9 mouse cellular contexts compared by ENCODE assay signal in genomic region chr10:29146858-29147640, GRCm38 (mm10). TPM values are rescaled to one million over a fixed set of nuclear protein-coding genes. Genes with fewer than 3 reads are reported as not detected.
DNase-seq lines count a peak whose midpoint lies in the region; ATAC-seq and TF ChIP-seq lines count a peak whose summit lies in the region.
"Had no signal": no experiment of that assay in that cellular context is flagged by ENCODE, and none has a peak within 500 bp of the region (broad histone marks: within the 10 kb centered on the region; RNA-seq: fewer than 3 reads in every experiment).

No protein-coding gene starts in this region.

- no peaks in the 10 kb centered on the region; the same call in 1 of the 2 replicates for H3K4me1 ChIP-seq in brown adipose tissue, adult 24 weeks (ENCODE audit: control insufficient read depth, insufficient read depth, insufficient read length, low read length)
- H3K4me1 ChIP-seq in forebrain, embryonic 10.5 days = peaks cover 47% of the 10 kb centered on the region
- H3K4me1 ChIP-seq in heart, embryonic 13.5 days = peaks cover 26% of the 10 kb centered on the region
- peaks cover 11% of the 10 kb centered on the region for H3K4me1 ChIP-seq in kidney, postnatal 0 days (replicated peaks; ENCODE audit: insufficient read depth, low read length)

- H3K36me3 ChIP-seq in C2C12 (ENCODE audit: control insufficient read depth, insufficient read depth) (peaks cover 24% of the 10 kb centered on the region), myocyte (ENCODE audit: control insufficient read depth, insufficient read depth) (peaks cover 4% of the 10 kb centered on the region)
- H3K36me3 ChIP-seq in forebrain, embryonic 10.5 days (replicated peaks) = peaks cover 18% of the 10 kb centered on the region
- no peaks in the 10 kb centered on the region for H3K36me3 ChIP-seq in heart, embryonic 13.5 days
- no peaks in the 10 kb centered on the region for H3K36me3 ChIP-seq in kidney, postnatal 0 days (ENCODE audit: insufficient read depth, low read length)

- H3K79me3 ChIP-seq in C2C12 (ENCODE audit: low read depth) = no peaks in the 10 kb centered on the region

- H3K27ac ChIP-seq in brown adipose tissue, adult 24 weeks (replicated peaks; ENCODE audit: low read depth, low read length) = no peak overlapping the region
- H3K27ac ChIP-seq in forebrain, embryonic 10.5 days = peak overlapping the region; percentile 84
- no peak overlapping the region for H3K27ac ChIP-seq in heart, embryonic 13.5 days (replicated peaks)
- no peak overlapping the region for H3K27ac ChIP-seq in kidney, postnatal 0 days

- peak overlapping the region; percentile 91 for H3K4me2 ChIP-seq in heart, embryonic 13.5 days
- H3K4me2 ChIP-seq in kidney, postnatal 0 days (ENCODE audit: low read length) = peak overlapping the region; percentile 90
- H3K4me2 ChIP-seq in myocyte (ENCODE audit: low read depth) = peak overlapping the region; percentile 85

- WGBS in forebrain, embryonic 10.5 days = under 1% methylated on average over 65 of the region's 65 CpGs
- under 1% methylated on average over 64 of the region's 65 CpGs for WGBS in heart, embryonic 13.5 days
- under 1% methylated on average over 64 of the region's 65 CpGs for WGBS in kidney, postnatal 0 days

- H3ac ChIP-seq in C2C12 (ENCODE audit: control insufficient read depth, insufficient read length, low read depth) = no peak overlapping the region
- H3ac ChIP-seq in myocyte (ENCODE audit: control insufficient read depth, insufficient read length) = no peak overlapping the region

- H3K4me3 ChIP-seq in C2C12 (ENCODE audit: insufficient read depth, poor library complexity, severe bottlenecking) = peak overlapping the region; percentile 23
- H3K4me3 ChIP-seq in brown adipose tissue, adult 24 weeks (ENCODE audit: insufficient read depth, low read depth, low read length) = peak overlapping the region; percentile 37
- H3K4me3 ChIP-seq in forebrain, embryonic 10.5 days = peak overlapping the region; percentile 75
- H3K4me3 ChIP-seq in heart, embryonic 13.5 days = peak overlapping the region; percentile 62
- H3K4me3 ChIP-seq in kidney, postnatal 0 days (replicated peaks; ENCODE audit: low read depth, low read length) = peak overlapping the region; percentile 42
- H3K4me3 ChIP-seq in myocyte = peak overlapping the region; percentile 4

- H3K27me3 ChIP-seq in C2C12 (ENCODE audit: control insufficient read depth, insufficient read depth, insufficient read length) (no peaks in the 10 kb centered on the region), myocyte (ENCODE audit: control insufficient read depth, insufficient read depth, insufficient read length) (no peaks in the 10 kb centered on the region)
- H3K27me3 ChIP-seq in forebrain, embryonic 10.5 days (ENCODE audit: poor library complexity, severe bottlenecking) = peaks cover 25% of the 10 kb centered on the region
- peaks cover 76% of the 10 kb centered on the region for H3K27me3 ChIP-seq in heart, embryonic 13.5 days (replicated peaks)
- H3K27me3 ChIP-seq in kidney, postnatal 0 days (ENCODE audit: insufficient read depth, low read length) = peaks cover 46% of the 10 kb centered on the region
- H3K27me3 ChIP-seq: CH12.LX had no signal

- peak; percentile 73; the same call in 1 of the 2 replicates for ATAC-seq in heart, embryonic 13.5 days (ENCODE audit: extremely low read depth, insufficient number of reproducible peaks, low FRiP score, low TSS enrichment)
- peak; percentile 92 for ATAC-seq in kidney, postnatal 0 days (replicated peaks; ENCODE audit: low FRiP score, low read depth)

- no peak for TF ChIP-seq POLR2A in myocyte (IDR thresholded peaks at IDR 0.05; ENCODE audit: insufficient read length, low read depth)

- no peak overlapping the region; the same call in 1 of the 2 replicates for H3K9ac ChIP-seq in heart, embryonic 13.5 days
- H3K9ac ChIP-seq in kidney, postnatal 0 days (ENCODE audit: low read depth, low read length) = no peak overlapping the region

- peaks cover 20% of the 10 kb centered on the region for H3K79me2 ChIP-seq in C2C12 (ENCODE audit: control insufficient read depth, insufficient read depth)
- H3K79me2 ChIP-seq in myocyte (ENCODE audit: control insufficient read depth, insufficient read depth) = no peaks in the 10 kb centered on the region

- peak; percentile 83 for DNase-seq in forebrain, embryonic 10.5 days (ENCODE audit: extremely low spot score, low spot score)
- DNase-seq in kidney, postnatal 0 days (ENCODE audit: low spot score) = peak; percentile 86
- DNase-seq in liver = peak; percentile 73
- DNase-seq in telencephalon, adult 2 months (ENCODE audit: low read depth, low spot score) = peak; percentile 55

- no peak for TF ChIP-seq CTCF in C2C12 (IDR thresholded peaks at IDR 0.05; ENCODE audit: control insufficient read depth, insufficient read depth, insufficient read length)
- TF ChIP-seq CTCF in kidney, postnatal 0 days (IDR thresholded peaks at IDR 0.05; ENCODE audit: low read depth) = no peak

- H3K9me3 ChIP-seq in forebrain, embryonic 10.5 days = no peaks in the 10 kb centered on the region
- no peaks in the 10 kb centered on the region for H3K9me3 ChIP-seq in heart, embryonic 13.5 days
- no peaks in the 10 kb centered on the region for H3K9me3 ChIP-seq in kidney, postnatal 0 days (replicated peaks; ENCODE audit: low read length)

TF ChIP-seq in C2C12, 6 proteins besides CTCF, POLR2A, EP300 and RAD21:
- no peak for TF ChIP-seq MYOG (IDR thresholded peaks at IDR 0.05; ENCODE audit: control insufficient read depth, extremely low read depth, insufficient read length)
- TF ChIP-seq FOSL1 (IDR thresholded peaks at IDR 0.05; ENCODE audit: insufficient read depth, low read length, poor library complexity, severe bottlenecking) = no peak
- peak; percentile 68 for TF ChIP-seq MYOD1 (IDR thresholded peaks at IDR 0.05; ENCODE audit: control insufficient read depth, insufficient read length, low read depth)
- TF ChIP-seq CEBPB (IDR thresholded peaks at IDR 0.05; ENCODE audit: low read depth) = no peak
- no peak for TF ChIP-seq MAX (IDR thresholded peaks at IDR 0.05)
- no peak for TF ChIP-seq USF1 (IDR thresholded peaks at IDR 0.05; ENCODE audit: low read depth)
TF ChIP-seq in C2C12: peak in this region for 1.

TF ChIP-seq in myocyte, 11 proteins besides CTCF, POLR2A, EP300 and RAD21:
- TF ChIP-seq POLR2AphosphoS2 (IDR thresholded peaks at IDR 0.05; ENCODE audit: insufficient read length, low read depth) = no peak
- no peak for TF ChIP-seq USF1 (IDR thresholded peaks at IDR 0.05; ENCODE audit: low read depth)
- no peak for TF ChIP-seq E2F4 (IDR thresholded peaks at IDR 0.05; ENCODE audit: insufficient read depth)
- TF ChIP-seq SRF (IDR thresholded peaks at IDR 0.05; ENCODE audit: control insufficient read depth, insufficient read length, low read depth) = no peak
- TF ChIP-seq TCF3 (IDR thresholded peaks at IDR 0.05; ENCODE audit: insufficient read length, low read depth) = no peak
- TF ChIP-seq MYOD1 (IDR thresholded peaks at IDR 0.05; ENCODE audit: control insufficient read depth in 1 of 3, insufficient read length in 2 of 3, low read depth in 2 of 3) = peak in 2 of 3 experiments; percentile 67 to 69
- peak in 2 of 3 experiments; percentile 17 to 28 for TF ChIP-seq MYOG (IDR thresholded peaks at IDR 0.05; ENCODE audit: control insufficient read depth in 1 of 3, insufficient read depth in 1 of 3, insufficient read length in 2 of 3, low read depth in 2 of 3)
- TF ChIP-seq MAX (IDR thresholded peaks at IDR 0.05; ENCODE audit: low read depth) = peak; percentile 2
- TF ChIP-seq REST (IDR thresholded peaks at IDR 0.05; ENCODE audit: insufficient read depth, insufficient read length) = peak; percentile 92
- TF ChIP-seq CEBPB (IDR thresholded peaks at IDR 0.05; ENCODE audit: insufficient read depth, poor library complexity, severe bottlenecking) = no peak
- no peak for TF ChIP-seq TCF12 (IDR thresholded peaks at IDR 0.05; ENCODE audit: insufficient read depth, poor library complexity, severe bottlenecking)

RNA-seq across cellular contexts. Expression of gene Soga3, which starts 3.4 kb away (rescaled TPM):
- polyA plus RNA-seq in C2C12 (2012; fragmentation: generic; extraction: Trizol) (2.8 TPM), myocyte (2012; fragmentation: generic; extraction: Trizol) (1.6 TPM)
- not detected in 2 replicates for polyA plus RNA-seq in brown adipose tissue, adult 24 weeks (2012; ENCODE audit: insufficient read depth, insufficient read length, missing spikeins)
- 9.6 and 10.6 TPM in 2 replicates for polyA plus RNA-seq in forebrain, embryonic 10.5 days (2016; fragmentation: Nextera tagmentation; extraction: Ambion mirVana)
- polyA plus RNA-seq in heart, embryonic 13.5 days (2015; fragmentation: Nextera tagmentation; extraction: Ambion mirVana) = 0.33 and 0.47 TPM in 2 replicates
- polyA plus RNA-seq in kidney, postnatal 0 days (2015; fragmentation: Nextera tagmentation; extraction: Ambion mirVana) = 0.14 and 0.37 TPM in 2 replicates

RNA-seq across cellular contexts. Expression of gene Gm49353, which starts 51.7 kb away (rescaled TPM):
- polyA plus RNA-seq in C2C12 (2012; fragmentation: generic; extraction: Trizol) = 0.14 TPM
- polyA plus RNA-seq in brown adipose tissue, adult 24 weeks (2012; ENCODE audit: insufficient read depth, insufficient read length, missing spikeins) = 2.0 TPM in 1 of 2 replicates, not detected in the other
- 0.39 and 1.0 TPM in 2 replicates for polyA plus RNA-seq in forebrain, embryonic 10.5 days (2016; fragmentation: Nextera tagmentation; extraction: Ambion mirVana)
- polyA plus RNA-seq in heart, embryonic 13.5 days (2015; fragmentation: Nextera tagmentation; extraction: Ambion mirVana) = not detected in 2 replicates
- polyA plus RNA-seq in kidney, postnatal 0 days (2015; fragmentation: Nextera tagmentation; extraction: Ambion mirVana) = not detected in 2 replicates
- 0.16 TPM for polyA plus RNA-seq in myocyte (2012; fragmentation: generic; extraction: Trizol)

Comparison
In these comparisons a context has a peak if more than half of its experiments do, and no peak if none do; other contexts are left out.
1. H3K4me3 ChIP-seq: peak in every context shown above with its lines; median percentile 75 in forebrain, embryonic 10.5 days; 62 in heart, embryonic 13.5 days; 42 in kidney, postnatal 0 days; 37 in brown adipose tissue, adult 24 weeks; 23 in C2C12; 4 in myocyte.